ENCODE assay signal across 11 mouse cellular contexts in genomic region chr11:72573819-72574218, GRCm38 (mm10). TPM values are rescaled to one million over a fixed set of nuclear protein-coding genes. Genes with fewer than 3 reads are reported as not detected.
DNase-seq lines count a peak whose midpoint lies in the region; ATAC-seq lines count a peak whose summit lies in the region.
"Had no signal": no experiment of that assay in that cellular context is flagged by ENCODE, and none has a peak within 500 bp of the region (broad histone marks: within the 10 kb centered on the region; RNA-seq: fewer than 3 reads in every experiment).

No protein-coding gene starts in this region.

- H3K9ac ChIP-seq in limb, embryonic 11.5 days (ENCODE audit: low read length) = no peak overlapping the region
- H3K9ac ChIP-seq: stomach, embryonic 15.5 days had no signal

- no peaks in the 10 kb centered on the region for H3K36me3 ChIP-seq in limb, embryonic 11.5 days (ENCODE audit: control insufficient read depth, insufficient read depth, low read length)
- no peaks in the 10 kb centered on the region for H3K36me3 ChIP-seq in limb, embryonic 10.5 days
- H3K36me3 ChIP-seq in embryonic facial prominence, embryonic 10.5 days (replicated peaks) = no peaks in the 10 kb centered on the region
- H3K36me3 ChIP-seq: stomach, embryonic 15.5 days had no signal

- WGBS in limb, embryonic 11.5 days = 95% methylated on average over 1 of the region's 1 CpGs
- 85% methylated on average over 1 of the region's 1 CpGs for WGBS in limb, embryonic 10.5 days
- WGBS in embryonic facial prominence, embryonic 10.5 days = 90% methylated on average over 1 of the region's 1 CpGs

- no peak for ATAC-seq in limb, embryonic 11.5 days (ENCODE audit: insufficient number of reproducible peaks, low FRiP score, low TSS enrichment, low read depth)
- 0 out of 2 replicates have a peak, but pooled peaks have one; percentile 33 for ATAC-seq in megakaryocyte, adult 5-6 weeks (ENCODE audit: poor library complexity, severe bottlenecking)

- no peak overlapping the region for H3K4me2 ChIP-seq in limb, embryonic 11.5 days (ENCODE audit: low read depth, severe bottlenecking)
- H3K4me2 ChIP-seq: stomach, embryonic 15.5 days had no signal

- intact Hi-C loops in left cerebral cortex, postnatal 25 days (cut with DNase I) = loop anchor here (2.0 to 10.0 kb wide), 4 partner anchors 163 to 425 kb away; partner anchors contain the start of genes Cyb5d2, P2rx1 and Zzef1

- DNase-seq in adrenal gland, adult (ENCODE audit: inconsistent age in 2 of 2, low spot score in 1 of 2) = peak; percentile 38 to 72
- no peak for DNase-seq in adrenal gland, adult 18-20 months (ENCODE audit: low spot score in 2 of 2)
- DNase-seq in limb, embryonic 11.5 days (ENCODE audit: low spot score) = peak; percentile 32
- DNase-seq in limb, embryonic 10.5 days (ENCODE audit: low spot score) = no peak
- peak; percentile 30 for DNase-seq in embryonic facial prominence, embryonic 10.5 days (ENCODE audit: low spot score)
- DNase-seq in left cerebral cortex, postnatal 25 days (ENCODE audit: low spot score in 2 of 2) = no peak
- DNase-seq in testis, postnatal 10 days (ENCODE audit: low spot score) = no peak

- no peaks in the 10 kb centered on the region for H3K9me3 ChIP-seq in limb, embryonic 11.5 days (ENCODE audit: control insufficient read depth, low read length)
- H3K9me3 ChIP-seq in limb, embryonic 10.5 days (replicated peaks) = no peaks in the 10 kb centered on the region
- no peaks in the 10 kb centered on the region for H3K9me3 ChIP-seq in embryonic facial prominence, embryonic 10.5 days
- H3K9me3 ChIP-seq: stomach, embryonic 15.5 days had no signal

- no peak overlapping the region for H3K4me3 ChIP-seq in limb, embryonic 11.5 days (ENCODE audit: low read depth, low read length)
- H3K4me3 ChIP-seq in limb, embryonic 10.5 days = no peak overlapping the region
- no peak overlapping the region for H3K4me3 ChIP-seq in embryonic facial prominence, embryonic 10.5 days
- H3K4me3 ChIP-seq: stomach, embryonic 15.5 days had no signal

- no peaks in the 10 kb centered on the region for H3K27me3 ChIP-seq in limb, embryonic 11.5 days (ENCODE audit: control insufficient read depth, insufficient read depth, low read length)
- peaks cover 28% of the 10 kb centered on the region for H3K27me3 ChIP-seq in limb, embryonic 10.5 days (ENCODE audit: low read depth, poor library complexity, severe bottlenecking)
- peaks cover 29% of the 10 kb centered on the region for H3K27me3 ChIP-seq in embryonic facial prominence, embryonic 10.5 days (replicated peaks; ENCODE audit: low read depth, poor library complexity, severe bottlenecking)

- no peak overlapping the region for H3K27ac ChIP-seq in limb, embryonic 11.5 days (replicated peaks; ENCODE audit: low read depth, low read length)
- no peak overlapping the region for H3K27ac ChIP-seq in limb, embryonic 10.5 days
- no peak overlapping the region for H3K27ac ChIP-seq in embryonic facial prominence, embryonic 10.5 days (replicated peaks)
- H3K27ac ChIP-seq: macrophage; stomach, embryonic 15.5 days had no signal

- H3K4me1 ChIP-seq in limb, embryonic 11.5 days (ENCODE audit: control insufficient read depth, insufficient read depth, low read length) = no peaks in the 10 kb centered on the region
- H3K4me1 ChIP-seq in limb, embryonic 10.5 days = peaks cover 15% of the 10 kb centered on the region
- H3K4me1 ChIP-seq in embryonic facial prominence, embryonic 10.5 days = peaks cover 20% of the 10 kb centered on the region

RNA-seq across cellular contexts. Expression of gene Spns3, which starts 23.5 kb away (rescaled TPM):
- under 1 TPM in 1 of 2 experiments, not detected in 1; 0.22 TPM for total RNA-seq in adrenal gland, adult 18-20 months (2021)
- 0.07 TPM in 1 of 2 replicates, not detected in the other for polyA plus RNA-seq in limb, embryonic 11.5 days (2014; fragmentation: Nextera tagmentation; extraction: Ambion mirVana)
- 0.15 TPM in 1 of 2 replicates, not detected in the other for polyA plus RNA-seq in limb, embryonic 10.5 days (2016; fragmentation: Nextera tagmentation; extraction: Ambion mirVana)
- polyA plus RNA-seq in embryonic facial prominence, embryonic 10.5 days (2016; fragmentation: Nextera tagmentation; extraction: Ambion mirVana) = 0.04 and 0.14 TPM in 2 replicates
- 4.7 and 5.4 TPM in 2 replicates for total RNA-seq in megakaryocyte, adult 5-6 weeks (2015)
- 4.3 and 6.4 TPM in 2 replicates for total RNA-seq in megakaryocyte, adult 5-6 weeks (2017)
- under 1 TPM; 0.25 to 0.34 TPM for total RNA-seq in left cerebral cortex, postnatal 25 days (2021)
- polyA plus RNA-seq: C2C12, macrophage had no signal

RNA-seq across cellular contexts. Expression of gene Ube2g1, which starts 33.3 kb away (rescaled TPM):
- total RNA-seq in adrenal gland, adult 18-20 months (2021) = 10 to 100 TPM; 33.1 to 43.8 TPM
- 94.7 and 96.3 TPM in 2 replicates for polyA plus RNA-seq in limb, embryonic 11.5 days (2014; fragmentation: Nextera tagmentation; extraction: Ambion mirVana)
- 76.9 and 85.6 TPM in 2 replicates for polyA plus RNA-seq in limb, embryonic 10.5 days (2016; fragmentation: Nextera tagmentation; extraction: Ambion mirVana)
- 89.0 and 91.5 TPM in 2 replicates for polyA plus RNA-seq in embryonic facial prominence, embryonic 10.5 days (2016; fragmentation: Nextera tagmentation; extraction: Ambion mirVana)
- 36.3 and 41.5 TPM in 2 replicates for total RNA-seq in megakaryocyte, adult 5-6 weeks (2015)
- 22.4 and 28.0 TPM in 2 replicates for total RNA-seq in megakaryocyte, adult 5-6 weeks (2017)
- total RNA-seq in left cerebral cortex, postnatal 25 days (2021) = 10 to 100 TPM; 54.5 to 55.3 TPM

Comparison
In these comparisons a context has a peak if more than half of its experiments do, and no peak if none do; other contexts are left out.
1. DNase-seq: peak in adrenal gland, adult (2 of 2), limb, embryonic 11.5 days (single experiment) and embryonic facial prominence, embryonic 10.5 days (single experiment); none in adrenal gland, adult 18-20 months (0 of 2), limb, embryonic 10.5 days (single experiment), left cerebral cortex, postnatal 25 days (0 of 2) and testis, postnatal 10 days (single experiment).